Mouse (Mus musculus) G1E (cell line): ENCODE measurements at regions not wholly inside any gene's neighbourhood (a gene's known extent, or its start where the extent isn't known, plus 50 kb on each side); places are given as distances from the start of the nearest gene placed in this dataset.

Experiments used
- CTCF ChIP-seq: IDR thresholded peaks from 2 replicates; pipeline ENCODE4 v1.5.1; 2012; ENCODE audit warnings: low read depth, low read length, inconsistent platforms, mixed read lengths
- GATA1 ChIP-seq: IDR thresholded peaks from 2 replicates; pipeline ENCODE4 v1.6.1; 2012; ENCODE audit warnings: borderline replicate concordance, low read length, inconsistent platforms, mixed read lengths
- TAL1 ChIP-seq: conservative IDR thresholded peaks from 2 replicates; pipeline ENCODE4 v1.6.1; 2012; ENCODE audit warnings: low read depth, low read length, inconsistent platforms, mixed read lengths

GRCm38 (mm10) chr4:142467920-142468319, 228.7 kb upstream of the Kazn start:
- no peak for TF ChIP-seq CTCF
- no peak for TF ChIP-seq TAL1
- TF ChIP-seq GATA1, result no peak
